ENCODE assay signal across 8 mouse cellular contexts in the genomic region with DNA sequence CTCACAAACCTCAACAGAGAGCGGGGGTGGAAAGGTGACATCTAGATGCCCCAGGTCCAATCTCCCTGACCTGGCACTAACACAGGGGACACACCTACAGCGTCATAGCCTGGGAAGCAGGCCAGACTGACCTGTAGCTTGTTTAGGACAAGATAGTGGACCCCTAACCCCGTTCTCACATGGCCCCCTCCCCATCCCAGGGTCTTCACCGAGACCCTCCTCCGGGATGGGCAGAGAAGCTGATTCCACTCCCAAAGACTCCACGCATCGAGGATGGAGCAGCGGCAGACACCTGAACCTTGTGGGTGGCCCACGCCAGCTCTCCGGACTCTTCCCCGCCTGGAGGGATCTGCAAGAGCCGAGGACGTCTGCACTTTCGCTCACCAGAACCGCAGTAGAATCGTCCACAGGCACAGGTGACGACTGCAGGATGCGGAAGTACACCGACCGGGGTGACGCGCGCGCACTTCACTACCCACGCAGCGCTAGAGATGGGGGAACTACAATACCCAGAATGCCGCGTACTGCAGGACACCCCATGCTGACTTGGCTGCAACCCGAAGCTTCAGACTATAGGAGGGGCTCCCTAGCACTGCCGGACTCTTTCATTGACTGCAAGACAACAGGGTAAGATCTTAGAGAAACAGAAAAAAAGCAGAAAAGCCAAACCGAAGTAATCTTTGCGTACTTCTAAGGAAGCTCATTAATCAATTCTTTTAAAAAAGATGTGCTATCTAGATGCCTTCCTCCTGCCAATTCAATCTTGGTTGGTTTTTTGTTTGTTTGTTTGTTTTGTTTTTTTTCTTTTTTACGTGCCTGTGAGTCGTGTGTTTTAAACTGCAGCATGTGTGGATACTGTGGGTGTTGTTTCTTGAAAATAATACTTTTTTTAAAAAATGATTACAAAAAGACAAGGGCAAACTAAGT. TPM values are rescaled to one million over a fixed set of nuclear protein-coding genes. Genes with fewer than 3 reads are reported as not detected.
A peak's percentile ranks its signal among the peaks of the same experiment; 100 is the strongest.
DNase-seq lines count a peak whose midpoint lies in the region; ATAC-seq lines count a peak whose summit lies in the region.

Gene Zfp169, minus strand, starts transcription at position 449 of the 927 bp plus-strand sequence.
Gene A830005F24Rik, plus strand, starts transcription at position 568 of the 927 bp plus-strand sequence.

- H3K4me1 ChIP-seq in hindbrain, embryonic 16.5 days (ENCODE audit: control insufficient read depth, insufficient read depth, low read depth, low read length): peaks cover 7% of the 10 kb centered on the region

- WGBS in hindbrain, embryonic 16.5 days: 3% methylated on average over 34 of the region's 34 CpGs
- 2% methylated on average over 34 of the region's 34 CpGs for WGBS in macrophage (ENCODE audit: missing documents)

- no peaks in the 10 kb centered on the region for H3K27me3 ChIP-seq in hindbrain, embryonic 16.5 days (replicated peaks; ENCODE audit: control insufficient read depth, insufficient read depth, low read length)

- peak within 1 kb of the TSS; percentile 76 for H3K27ac ChIP-seq in hindbrain, embryonic 16.5 days (ENCODE audit: low read depth, low read length)
- peak within 1 kb of the TSS; percentile 8; the same call in 1 of the 2 replicates for H3K27ac ChIP-seq in macrophage

- DNase-seq in T-cell, adult 2 months (ENCODE audit: low spot score): peak; percentile 95
- peak; percentile 88 to 93 for DNase-seq in cerebellum, postnatal 25 days
- DNase-seq in frontal cortex, postnatal 36 days (ENCODE audit: low spot score in 2 of 2): peak; percentile 86 to 93
- peak; percentile 87 to 93 for DNase-seq in left cerebral cortex, adult 18-20 months (ENCODE audit: low spot score in 2 of 2)
- peak; percentile 95 for DNase-seq in right cerebral cortex, adult 18-20 months
- DNase-seq in urinary bladder, postnatal 25 days (ENCODE audit: low spot score): peak; percentile 66

- H3K36me3 ChIP-seq in hindbrain, embryonic 16.5 days (ENCODE audit: control insufficient read depth, insufficient read depth, low read length): no peaks in the 10 kb centered on the region
- no peaks in the 10 kb centered on the region for H3K36me3 ChIP-seq in macrophage (ENCODE audit: inconsistent target)

- peak; percentile 99 for ATAC-seq in hindbrain, embryonic 16.5 days

- H3K4me2 ChIP-seq in hindbrain, embryonic 16.5 days (ENCODE audit: low read length): peak within 1 kb of the TSS; percentile 62

- peak within 1 kb of the TSS; percentile 86 for H3K4me3 ChIP-seq in hindbrain, embryonic 16.5 days (ENCODE audit: low read length)
- peak within 1 kb of the TSS; percentile 99 for H3K4me3 ChIP-seq in macrophage (ENCODE audit: inconsistent target)

- no peaks in the 10 kb centered on the region for H3K9me3 ChIP-seq in hindbrain, embryonic 16.5 days (ENCODE audit: control insufficient read depth, low read length)

- H3K9ac ChIP-seq in hindbrain, embryonic 16.5 days (ENCODE audit: low read depth, low read length): peak within 1 kb of the TSS; percentile 92

- H3K79me2 ChIP-seq in macrophage (ENCODE audit: inconsistent target): peaks cover 35% of the 10 kb centered on the region; the same call in 1 of the 2 replicates

RNA-seq across cellular contexts. Expression of gene Zfp169, which starts in this region (rescaled TPM):
- polyA plus RNA-seq in hindbrain, embryonic 16.5 days (2015; fragmentation: Nextera tagmentation; extraction: Ambion mirVana): 5.7 and 7.7 TPM in 2 replicates
- total RNA-seq in left cerebral cortex, adult 18-20 months (2021): 10 to 100 TPM; 21.1 to 28.8 TPM
- total RNA-seq in macrophage (2018; cell fraction: chromatin; rRNA removed): 10 to 100 TPM in 21 of 26 experiments, 1 to 10 TPM in 5; 4.0 to 62.0 (median 33.5) TPM
- total RNA-seq in macrophage (2018; cell fraction: cytosol; rRNA removed): 1 to 10 TPM in 24 of 26 experiments, under 1 TPM in 2; 0.81 to 8.4 (median 4.0) TPM
- total RNA-seq in macrophage (2018; cell fraction: nucleus; rRNA removed): 10 to 100 TPM in 20 of 26 experiments, 1 to 10 TPM in 6; 3.2 to 55.9 (median 27.6) TPM
- 3.9 to 5.8 TPM (median 5.4 TPM) in 3 replicates for polyA plus RNA-seq in macrophage (2018)

RNA-seq across cellular contexts. Expression of gene A830005F24Rik, which starts in this region (rescaled TPM):
- polyA plus RNA-seq in hindbrain, embryonic 16.5 days (2015; fragmentation: Nextera tagmentation; extraction: Ambion mirVana): 3.0 and 4.0 TPM in 2 replicates
- 1 to 10 TPM; 1.7 to 1.8 TPM for total RNA-seq in left cerebral cortex, adult 18-20 months (2021)
- total RNA-seq in macrophage (2018; cell fraction: chromatin; rRNA removed): 1 to 10 TPM in 1 of 26 experiments, not detected in 25; 1.0 TPM
- total RNA-seq in macrophage (2018; cell fraction: cytosol; rRNA removed): under 1 TPM in 19 of 26 experiments, not detected in 7; 0.14 to 0.64 (median 0.37) TPM
- under 1 TPM in 1 of 26 experiments, not detected in 25; 0.77 TPM for total RNA-seq in macrophage (2018; cell fraction: nucleus; rRNA removed)
- polyA plus RNA-seq in macrophage (2018): 0.46 to 0.53 TPM in 2 of 3 replicates, not detected in the other

Comparison
In these comparisons a context has a peak if more than half of its experiments do, and no peak if none do; other contexts are left out.
1. Peak in every context shown above with its lines: DNase-seq, ATAC-seq, H3K4me3 ChIP-seq and H3K27ac ChIP-seq.